Mouse (Mus musculus) lung, postnatal 0 days (tissue): ENCODE data around the gene Ftsj1.

ENCODE experiments used
- CTCF ChIP-seq: IDR thresholded peaks from 2 replicates; pipeline ENCODE4 v1.5.1; 2016; ENCODE audit warnings: antibody characterized with exemption, mild to moderate bottlenecking
- EP300 ChIP-seq: IDR thresholded peaks from 2 replicates; pipeline ENCODE4 v1.6.1; 2016; ENCODE audit warnings: antibody characterized with exemption, mild to moderate bottlenecking, control low read depth

DNA sequence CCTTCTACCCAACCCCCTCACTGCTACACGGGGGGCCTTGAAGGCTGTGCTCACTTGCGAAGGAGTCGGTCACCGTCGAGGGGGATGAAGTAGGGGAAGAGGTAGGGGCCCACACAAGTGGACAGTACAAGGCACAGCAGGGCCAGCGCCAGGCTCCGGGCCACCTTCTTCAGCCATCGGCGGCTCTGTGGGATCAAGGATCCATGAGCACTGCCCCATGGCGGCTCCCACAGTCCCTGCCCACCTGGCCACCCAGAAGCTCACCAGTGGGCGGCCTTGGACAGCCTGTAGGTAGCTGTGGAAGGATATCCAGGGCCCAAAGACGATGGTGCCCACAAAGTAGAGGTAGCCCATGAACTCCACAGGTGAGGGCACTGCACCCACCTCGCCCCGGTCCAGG, 49.1 kb downstream of the Ftsj1 start:
- TF ChIP-seq CTCF: no peak
- no peak for TF ChIP-seq EP300
